24 mouse cellular contexts compared by ENCODE assay signal in genomic region chr14:86150329-86150866, GRCm38 (mm10).
"Had no signal": no experiment of that assay in that cellular context is flagged by ENCODE, and none has a peak within 500 bp of the region (broad histone marks: within the 10 kb centered on the region; RNA-seq: fewer than 3 reads in every experiment).

No protein-coding gene starts in this region.

- DNase-seq: kidney, adult 8-10 months; kidney, postnatal 10 days; kidney, postnatal 36 days; left cerebral cortex, postnatal 4 days; liver, postnatal 0 days; lung, embryonic 14.5 days; lung, postnatal 36 days; retina, postnatal 1 day; right cerebral cortex, postnatal 25 days; spleen, adult 18-20 months; thymus, adult 18-20 months; thymus, postnatal 14 days; thymus, postnatal 4 days had no signal

- H3K27ac ChIP-seq: kidney, embryonic 15.5 days; limb, embryonic 15.5 days; liver, embryonic 14.5 days; midbrain, embryonic 10.5 days; midbrain, embryonic 13.5 days; neural tube, embryonic 13.5 days; stomach, embryonic 15.5 days had no signal

- ATAC-seq: liver, postnatal 0 days; lung, postnatal 0 days; midbrain, embryonic 13.5 days; midbrain, embryonic 16.5 days had no signal

- H3K36me3 ChIP-seq: kidney, embryonic 15.5 days; limb, embryonic 15.5 days; midbrain, embryonic 10.5 days; midbrain, embryonic 13.5 days; neural tube, embryonic 13.5 days; stomach, embryonic 15.5 days had no signal

- H3K9ac ChIP-seq: kidney, embryonic 15.5 days; limb, embryonic 15.5 days; liver, embryonic 14.5 days; liver, postnatal 0 days; lung, embryonic 14.5 days; midbrain, embryonic 13.5 days; neural tube, embryonic 13.5 days; stomach, embryonic 15.5 days had no signal

- H3K9me3 ChIP-seq: kidney, embryonic 15.5 days; limb, embryonic 15.5 days; midbrain, embryonic 10.5 days; midbrain, embryonic 13.5 days; neural tube, embryonic 13.5 days; stomach, embryonic 15.5 days had no signal

- H3K4me2 ChIP-seq: kidney, embryonic 15.5 days; limb, embryonic 15.5 days; liver, embryonic 11.5 days; lung, embryonic 14.5 days; midbrain, embryonic 13.5 days; neural tube, embryonic 13.5 days; stomach, embryonic 15.5 days had no signal

- H3K4me1 ChIP-seq: kidney, embryonic 15.5 days; limb, embryonic 15.5 days; midbrain, embryonic 10.5 days; midbrain, embryonic 13.5 days; neural tube, embryonic 13.5 days; stomach, embryonic 15.5 days had no signal

- H3K27me3 ChIP-seq: kidney, embryonic 15.5 days; limb, embryonic 15.5 days; midbrain, embryonic 13.5 days; neural tube, embryonic 13.5 days; stomach, embryonic 15.5 days had no signal

- H3K4me3 ChIP-seq: kidney, embryonic 15.5 days; limb, embryonic 15.5 days; midbrain, embryonic 10.5 days; midbrain, embryonic 13.5 days; myocyte; neural tube, embryonic 13.5 days; stomach, embryonic 15.5 days had no signal
